Mouse (Mus musculus): ENCODE results near the gene Smim4. TPM values are rescaled to one million over a fixed set of nuclear protein-coding genes. Genes with fewer than 3 reads are reported as not detected.

The Smim4 gene
- polyA plus RNA-seq (2012; rRNA removed) = 36.4 and 39.8 TPM in 2 replicates

GRCm38 (mm10) chr14:31128826-31129219 is at the start of gene Smim4:
TSS of gene Smim4 (minus strand) at chr14:31128956.

GRCm38 (mm10) chr14:31168425-31168824 is 39.7 kb upstream of the Smim4 start, which contains the start of gene Stab1:
TSS of gene Stab1 (minus strand) at chr14:31168641.

GRCm38 (mm10) chr14:31130236-31131220 is 1.8 kb upstream of the Smim4 start, which contains the start of gene Nt5dc2:
TSS of gene Nt5dc2 (plus strand) at chr14:31131053.

Other genes starting within 250 kb of the Smim4 start
- gene Mustn1, start 249.8 kb downstream of the Smim4 start, polyA plus RNA-seq (2012; rRNA removed) = 78.7 and 81.0 TPM in 2 replicates
- 0.60 TPM in 1 of 2 replicates, not detected in the other for gene Itih4, start 242.5 kb downstream of the Smim4 start, polyA plus RNA-seq (2012; rRNA removed)
- gene Itih3, start 205.2 kb downstream of the Smim4 start, polyA plus RNA-seq (2012; rRNA removed) = 0.21 and 1.00 TPM in 2 replicates
- gene Itih1, start 185.7 kb downstream of the Smim4 start, polyA plus RNA-seq (2012; rRNA removed) = 0.05 TPM in 1 of 2 replicates, not detected in the other
- 2.4 and 3.1 TPM in 2 replicates for gene Nek4, start 177.6 kb downstream of the Smim4 start, polyA plus RNA-seq (2012; rRNA removed)
- 7.9 and 9.6 TPM in 2 replicates for gene Glt8d1, start 127.6 kb downstream of the Smim4 start, polyA plus RNA-seq (2012; rRNA removed)
- 62.1 and 85.8 TPM in 2 replicates for gene Spcs1, start 127.3 kb downstream of the Smim4 start, polyA plus RNA-seq (2012; rRNA removed)
- 9.8 and 13.3 TPM in 2 replicates for gene Pbrm1, start 109.8 kb downstream of the Smim4 start, polyA plus RNA-seq (2012; rRNA removed)
- 5.5 and 9.0 TPM in 2 replicates for gene Gnl3, start 109.8 kb downstream of the Smim4 start, polyA plus RNA-seq (2012; rRNA removed)
- gene Nt5dc2, start 2.1 kb upstream of the Smim4 start, polyA plus RNA-seq (2012; rRNA removed) = 25.4 and 26.3 TPM in 2 replicates
- 70.5 and 89.2 TPM in 2 replicates for gene Stab1, start 39.7 kb upstream of the Smim4 start, polyA plus RNA-seq (2012; rRNA removed)
- 0.29 and 0.42 TPM in 2 replicates for gene Tnnc1, start 79.4 kb upstream of the Smim4 start, polyA plus RNA-seq (2012; rRNA removed)
- gene Nisch, start 88.0 kb upstream of the Smim4 start, polyA plus RNA-seq (2012; rRNA removed) = 247 and 253 TPM in 2 replicates
- 2.9 and 3.2 TPM in 2 replicates for gene Sema3g, start 88.9 kb upstream of the Smim4 start, polyA plus RNA-seq (2012; rRNA removed)
- gene Phf7, start 122.4 kb upstream of the Smim4 start, polyA plus RNA-seq (2012; rRNA removed) = 3.9 and 4.5 TPM in 2 replicates
- 29.8 and 39.0 TPM in 2 replicates for gene Bap1, start 122.5 kb upstream of the Smim4 start, polyA plus RNA-seq (2012; rRNA removed)
- gene Dnah1, start 194.9 kb upstream of the Smim4 start, polyA plus RNA-seq (2012; rRNA removed) = 0.35 and 0.47 TPM in 2 replicates
- 9.4 and 9.9 TPM in 2 replicates for gene Capn7, start 207.7 kb upstream of the Smim4 start, polyA plus RNA-seq (2012; rRNA removed)

Measured in colon, adult 2 months (tissue).